Mouse (Mus musculus) embryonic fibroblast, embryonic 13.5 days (primary cell): ENCODE measurements around the gene Pdxp.

Source experiments
- CTCF ChIP-seq: IDR thresholded peaks from 2 replicates; pipeline ENCODE4 v1.5.1; 2011; ENCODE audit warnings: mild to moderate bottlenecking, control low read depth, low read length, moderate library complexity, borderline replicate concordance; ENCODE audit not compliant: insufficient read depth
- POLR2A ChIP-seq: IDR thresholded peaks from 2 replicates; pipeline ENCODE4 v1.6.1; 2011; ENCODE audit warnings: low read depth, mild to moderate bottlenecking, control low read depth, low read length, moderate library complexity

- TF ChIP-seq CTCF (no peak), POLR2A (no peak)
Measured at GRCm38 (mm10) chr15:78948883-78949282, 35.2 kb downstream of the Pdxp start.
